Mouse (Mus musculus): ENCODE measurements around the gene Lhx8. TPM values are rescaled to one million over a fixed set of nuclear protein-coding genes. Genes with fewer than 3 reads are reported as not detected.

Lhx8 gene
- polyA plus RNA-seq (2015; fragmentation: Nextera tagmentation; extraction: Ambion mirVana): not detected in 2 replicates

DNA sequence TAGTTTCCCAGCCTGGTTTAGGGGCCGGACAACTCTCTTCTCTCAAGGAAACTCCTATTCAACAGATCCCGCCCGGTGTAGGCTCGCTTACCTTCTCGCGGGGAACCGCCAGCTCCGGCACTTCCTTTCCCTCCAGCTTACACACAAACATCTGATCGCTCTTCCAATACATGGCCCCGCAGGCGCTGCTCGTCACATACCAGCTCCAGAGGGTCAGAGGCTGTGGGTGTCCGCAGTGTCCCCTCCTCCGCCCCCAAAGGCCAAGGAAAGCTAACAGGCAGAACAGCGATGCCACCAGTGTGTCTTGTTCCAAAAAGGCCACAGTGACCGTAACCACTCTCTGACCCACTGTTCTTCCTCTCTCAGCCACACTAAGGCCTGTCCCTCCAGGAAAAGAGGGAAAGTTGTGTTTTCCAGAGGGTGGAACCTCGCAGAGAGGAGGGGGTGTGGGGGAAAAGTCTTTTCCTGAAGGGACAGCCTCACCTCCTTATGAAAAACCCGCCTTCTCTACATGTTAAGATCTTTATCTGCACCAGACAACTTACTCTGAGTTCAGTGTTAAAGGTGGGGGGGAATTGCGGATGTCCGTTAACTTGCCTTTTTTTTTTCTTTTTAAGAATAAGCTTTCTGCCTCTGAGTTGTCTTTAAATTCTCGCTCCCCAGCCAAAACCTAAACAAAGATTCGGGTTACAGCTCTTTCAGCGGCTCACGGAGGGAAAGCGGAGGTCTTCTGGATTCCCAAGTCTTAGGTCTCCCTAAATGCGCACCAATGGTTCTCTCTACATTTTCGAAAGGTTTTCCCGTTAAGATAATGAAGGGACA, at the start of gene Lhx8:
Lhx8 (minus strand) TSS at position 479 of the 822 bp plus-strand sequence.

All from neural tube, postnatal 0 days (tissue).